In the genomic region with DNA sequence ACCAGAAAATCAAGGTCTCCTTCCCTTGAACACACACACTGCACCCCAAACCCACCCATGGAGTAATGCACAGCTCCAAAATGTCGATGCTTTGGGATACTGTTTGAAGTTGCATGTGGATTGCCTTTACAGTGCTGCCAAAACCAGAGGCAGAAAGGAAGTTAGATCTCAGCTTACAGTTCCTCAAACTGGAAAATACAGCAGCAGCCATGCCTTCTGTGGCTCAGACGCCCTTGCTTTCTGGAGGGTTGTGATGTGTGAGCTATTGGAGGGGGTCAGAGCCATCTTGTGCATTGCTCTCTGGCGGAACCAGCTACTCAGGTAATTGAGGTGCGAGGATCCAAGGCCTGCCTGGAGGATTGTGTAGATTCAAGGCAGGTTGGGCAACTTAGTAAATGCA, we compare ENCODE assay signal across 12 mouse cellular contexts. TPM values are rescaled to one million over a fixed set of nuclear protein-coding genes. Genes with fewer than 3 reads are reported as not detected.
DNase-seq lines count a peak whose midpoint lies in the region; ATAC-seq and TF ChIP-seq lines count a peak whose summit lies in the region.
"Had no signal": no experiment of that assay in that cellular context is flagged by ENCODE, and none has a peak within 500 bp of the region (broad histone marks: within the 10 kb centered on the region; RNA-seq: fewer than 3 reads in every experiment).

No protein-coding gene starts in this region.

- H3K4me2 ChIP-seq in heart, postnatal 0 days (ENCODE audit: low read depth, low read length): no peak overlapping the region
- H3K4me2 ChIP-seq in kidney, embryonic 15.5 days: no peak overlapping the region
- H3K4me2 ChIP-seq: neural tube, embryonic 13.5 days had no signal

- no peak for TF ChIP-seq EP300 in heart, adult 2 months (IDR thresholded peaks at IDR 0.05; ENCODE audit: insufficient read depth, low read depth, low read length)
- TF ChIP-seq EP300 in heart, postnatal 0 days (IDR thresholded peaks at IDR 0.05; ENCODE audit: low read depth): no peak

- intact Hi-C loops in heart, adult 2 months (cut with DNase I): no loop called here

- no peak for TF ChIP-seq POLR2A in heart, adult 2 months (IDR thresholded peaks at IDR 0.05; ENCODE audit: insufficient read depth, low read depth, low read length)
- TF ChIP-seq POLR2A in testis, adult 2 months (IDR thresholded peaks at IDR 0.05; ENCODE audit: control insufficient read depth, low read depth, low read length): no peak

- TF ChIP-seq CTCF in heart, adult 2 months (IDR thresholded peaks at IDR 0.05): no peak
- TF ChIP-seq CTCF in testis, adult 2 months (IDR thresholded peaks at IDR 0.05; ENCODE audit: control insufficient read depth, insufficient read depth, insufficient replicate concordance, low read depth, low read length): no peak
- no peak for TF ChIP-seq CTCF in heart, postnatal 0 days (IDR thresholded peaks at IDR 0.05; ENCODE audit: low read depth)

- no peaks in the 10 kb centered on the region for H3K9me3 ChIP-seq in heart, postnatal 0 days (replicated peaks; ENCODE audit: control insufficient read depth, low read length)
- no peaks in the 10 kb centered on the region for H3K9me3 ChIP-seq in kidney, embryonic 15.5 days (replicated peaks)
- H3K9me3 ChIP-seq: forebrain, embryonic 10.5 days; neural tube, embryonic 13.5 days had no signal

- no peak for ATAC-seq in heart, postnatal 0 days (ENCODE audit: insufficient read depth, low read depth)
- no peak for ATAC-seq in kidney, embryonic 15.5 days (replicated peaks; ENCODE audit: low FRiP score)

- H3K27me3 ChIP-seq in heart, adult 2 months (ENCODE audit: control insufficient read depth, insufficient read depth, low read length): no peaks in the 10 kb centered on the region
- no peaks in the 10 kb centered on the region for H3K27me3 ChIP-seq in testis, adult 2 months (ENCODE audit: control insufficient read depth, insufficient read depth, low read length)
- H3K27me3 ChIP-seq in heart, postnatal 0 days (ENCODE audit: control insufficient read depth, insufficient read depth, low read length): no peaks in the 10 kb centered on the region
- peaks cover 20% of the 10 kb centered on the region for H3K27me3 ChIP-seq in kidney, embryonic 15.5 days

- peaks cover 4% of the 10 kb centered on the region; the same call in 1 of the 2 replicates for H3K36me3 ChIP-seq in heart, adult 2 months (ENCODE audit: control insufficient read depth, insufficient read depth, low read length)
- no peaks in the 10 kb centered on the region for H3K36me3 ChIP-seq in testis, adult 2 months (ENCODE audit: control insufficient read depth, insufficient read depth, low read length)
- H3K36me3 ChIP-seq in heart, postnatal 0 days (replicated peaks; ENCODE audit: control insufficient read depth, insufficient read depth, low read length): no peaks in the 10 kb centered on the region
- no peaks in the 10 kb centered on the region for H3K36me3 ChIP-seq in kidney, embryonic 15.5 days
- H3K36me3 ChIP-seq: forebrain, embryonic 10.5 days; neural tube, embryonic 13.5 days had no signal

- H3K4me3 ChIP-seq in heart, adult 2 months: no peak overlapping the region
- H3K4me3 ChIP-seq in testis, adult 2 months (ENCODE audit: control insufficient read depth, low read depth, low read length): no peak overlapping the region
- no peak overlapping the region for H3K4me3 ChIP-seq in heart, postnatal 0 days (ENCODE audit: low read depth, low read length)
- H3K4me3 ChIP-seq in kidney, embryonic 15.5 days (replicated peaks): no peak overlapping the region
- H3K4me3 ChIP-seq: forebrain, embryonic 10.5 days; left cerebral cortex, adult 2 months; neural tube, embryonic 13.5 days had no signal

- H3K4me1 ChIP-seq in heart, adult 2 months (ENCODE audit: control insufficient read depth, insufficient read depth, low read length): peaks cover 55% of the 10 kb centered on the region
- peaks cover 4% of the 10 kb centered on the region; the same call in 1 of the 2 replicates for H3K4me1 ChIP-seq in testis, adult 2 months (ENCODE audit: control insufficient read depth, insufficient read depth, low read length)
- peaks cover 75% of the 10 kb centered on the region for H3K4me1 ChIP-seq in heart, postnatal 0 days (ENCODE audit: control insufficient read depth, insufficient read depth)
- peaks cover 73% of the 10 kb centered on the region for H3K4me1 ChIP-seq in kidney, embryonic 15.5 days

- no peak for DNase-seq in heart, adult 2 months
- DNase-seq in heart, adult 9 months (ENCODE audit: low spot score in 2 of 2): no peak
- DNase-seq in testis, postnatal 14 days (ENCODE audit: low spot score): no peak
- no peak for DNase-seq in heart, postnatal 0 days (ENCODE audit: low spot score)
- DNase-seq in left cerebral cortex, adult 18-20 months (ENCODE audit: low spot score in 2 of 2): no peak
- DNase-seq: liver; thymus, adult 18-20 months had no signal

- no peak overlapping the region for H3K9ac ChIP-seq in heart, adult 2 months (ENCODE audit: low read depth, low read length)
- no peak overlapping the region for H3K9ac ChIP-seq in heart, postnatal 0 days (replicated peaks; ENCODE audit: low read depth, low read length)
- no peak overlapping the region for H3K9ac ChIP-seq in kidney, embryonic 15.5 days
- H3K9ac ChIP-seq: neural tube, embryonic 13.5 days had no signal

- H3K79me2 ChIP-seq in heart, adult 2 months (replicated peaks; ENCODE audit: control insufficient read depth, insufficient read depth, low read length): no peaks in the 10 kb centered on the region

- 79% methylated on average over 4 of the region's 4 CpGs for WGBS in heart, adult 2 months
- 78% methylated on average over 4 of the region's 4 CpGs for WGBS in heart, postnatal 0 days
- WGBS in kidney, embryonic 15.5 days: 87% methylated on average over 4 of the region's 4 CpGs

- peak overlapping the region; percentile 78 for H3K27ac ChIP-seq in heart, adult 2 months
- H3K27ac ChIP-seq in testis, adult 2 months (ENCODE audit: control insufficient read depth, insufficient read depth, low read depth, low read length): peak overlapping the region; percentile 5; the same call in 1 of the 2 replicates
- peak overlapping the region; percentile 94 for H3K27ac ChIP-seq in heart, postnatal 0 days (ENCODE audit: low read depth)
- H3K27ac ChIP-seq in kidney, embryonic 15.5 days: no peak overlapping the region
- H3K27ac ChIP-seq: forebrain, embryonic 10.5 days; left cerebral cortex, adult 2 months; neural tube, embryonic 13.5 days had no signal

RNA-seq across cellular contexts. Expression of a gene that starts 30.0 kb away (rescaled TPM):
- total RNA-seq in heart, adult 2 months (2021): 1 to 10 TPM; 7.9 to 8.4 TPM
- polyA plus RNA-seq in heart, adult 2 months (2012; rRNA removed): 3.8 and 5.5 TPM in 2 replicates
- 12.6 and 13.6 TPM in 2 replicates for polyA plus RNA-seq in testis, adult 2 months (2012; rRNA removed)
- total RNA-seq in heart, postnatal 0 days (2014; rRNA removed; ENCODE audit: low replicate concordance): 14.3 and 15.0 TPM in 2 replicates
- 12.5 and 12.6 TPM in 2 replicates for polyA plus RNA-seq in heart, postnatal 0 days (2015; fragmentation: Nextera tagmentation; extraction: Ambion mirVana)
- 10 to 100 TPM; 14.9 to 15.8 TPM for total RNA-seq in left cerebral cortex, adult 18-20 months (2021)
- polyA plus RNA-seq in kidney, embryonic 15.5 days (2015; fragmentation: Nextera tagmentation; extraction: Ambion mirVana): 62.5 and 63.6 TPM in 2 replicates
